ENCODE assay signal across 29 mouse cellular contexts in the genomic region with DNA sequence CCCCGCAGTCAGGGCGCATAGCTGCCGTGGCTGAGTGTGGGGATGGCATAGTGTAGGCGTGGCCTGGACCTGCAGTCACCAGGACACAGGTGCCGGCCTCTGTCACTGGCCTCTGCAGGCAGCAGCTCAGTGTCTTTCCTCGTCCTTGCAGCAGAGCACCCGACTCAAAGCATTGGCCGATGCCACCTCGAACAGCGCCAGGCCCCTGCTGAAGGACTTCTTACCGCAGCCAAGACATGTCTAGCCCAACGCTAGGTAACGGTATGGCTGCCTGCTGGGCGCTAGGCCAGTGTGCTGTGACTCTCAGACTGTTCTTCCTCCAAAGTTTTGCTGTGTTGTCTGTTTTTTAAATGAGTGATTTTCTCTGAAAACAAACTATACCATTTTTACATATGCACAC. TPM values are rescaled to one million over a fixed set of nuclear protein-coding genes. Genes with fewer than 3 reads are reported as not detected.
DNase-seq lines count a peak whose midpoint lies in the region; ATAC-seq lines count a peak whose summit lies in the region.
"Had no signal": no experiment of that assay in that cellular context is flagged by ENCODE, and none has a peak within 500 bp of the region (broad histone marks: within the 10 kb centered on the region; RNA-seq: fewer than 3 reads in every experiment).

No protein-coding gene starts in this region.

- H3K36me3 ChIP-seq in megakaryocyte, embryonic 14.5 days (replicated peaks; ENCODE audit: low read length): peaks cover 62% of the 10 kb centered on the region
- H3K36me3 ChIP-seq: G1E had no signal

- peak; percentile 30 to 43 for DNase-seq in cerebellum, adult 18-20 months
- DNase-seq in cerebellum, postnatal 4 days (ENCODE audit: low spot score in 2 of 2): no peak
- DNase-seq in cerebellum, postnatal 10 days: peak; percentile 57 to 77
- no peak for DNase-seq in cerebellum, adult 11-12 months
- DNase-seq in cerebellum, postnatal 25 days: peak; percentile 49 to 59
- no peak for DNase-seq in kidney, adult 18-20 months
- DNase-seq: adrenal gland, postnatal 10 days; adrenal gland, postnatal 36 days; B cell, adult 2 months; gastrocnemius, postnatal 10 days; gastrocnemius, postnatal 36 days; heart, adult 2 months; heart, postnatal 14 days; heart, postnatal 4 days; kidney, adult 11 months; kidney, adult 9 months had no signal

- H3K27me3 ChIP-seq in megakaryocyte, embryonic 14.5 days (replicated peaks): peaks cover 46% of the 10 kb centered on the region
- H3K27me3 ChIP-seq: embryonic facial prominence, embryonic 13.5 days; forebrain, embryonic 12.5 days; forebrain, embryonic 15.5 days; heart, embryonic 13.5 days; intestine, embryonic 15.5 days; Patski had no signal

- no peaks in the 10 kb centered on the region for H3K9me3 ChIP-seq in megakaryocyte, embryonic 14.5 days
- H3K9me3 ChIP-seq: embryonic facial prominence, embryonic 10.5 days; embryonic facial prominence, embryonic 13.5 days; forebrain, embryonic 12.5 days; forebrain, embryonic 15.5 days; G1E; heart, embryonic 10.5 days; heart, embryonic 13.5 days; intestine, embryonic 15.5 days had no signal

- ATAC-seq in megakaryocyte, adult 5-6 weeks (ENCODE audit: poor library complexity, severe bottlenecking): no peak
- ATAC-seq: forebrain, embryonic 15.5 days; intestine, embryonic 15.5 days; Patski had no signal

- peaks cover 51% of the 10 kb centered on the region for H3K4me1 ChIP-seq in megakaryocyte, embryonic 14.5 days
- H3K4me1 ChIP-seq: embryonic facial prominence, embryonic 13.5 days; forebrain, embryonic 12.5 days; forebrain, embryonic 15.5 days; heart, embryonic 13.5 days; intestine, embryonic 15.5 days had no signal

- peak overlapping the region; percentile 20 for H3K4me3 ChIP-seq in megakaryocyte, embryonic 14.5 days (replicated peaks)
- H3K4me3 ChIP-seq: embryonic facial prominence, embryonic 10.5 days; embryonic facial prominence, embryonic 13.5 days; erythroblast, embryonic 14.5 days; forebrain, embryonic 12.5 days; forebrain, embryonic 15.5 days; heart, adult 2 months; heart, embryonic 10.5 days; heart, embryonic 13.5 days; intestine, embryonic 15.5 days had no signal

RNA-seq across cellular contexts. Expression of a gene that starts 10.0 kb away (rescaled TPM):
- 57.1 and 57.7 TPM in 2 replicates for polyA plus RNA-seq in megakaryocyte, embryonic 14.5 days (2012; ENCODE audit: insufficient read depth, low replicate concordance)
- total RNA-seq in megakaryocyte, adult 5-6 weeks (2015): 7.2 and 10.1 TPM in 2 replicates
- total RNA-seq in megakaryocyte, adult 5-6 weeks (2017): 26.4 and 32.3 TPM in 2 replicates
- total RNA-seq: CH12.LX had no signal
- polyA plus RNA-seq: G1E had no signal

Comparison
In these comparisons a context has a peak if more than half of its experiments do, and no peak if none do; other contexts are left out.
1. DNase-seq: peak in cerebellum, adult 18-20 months (2 of 2), cerebellum, postnatal 10 days (2 of 2) and cerebellum, postnatal 25 days (2 of 2); none in cerebellum, postnatal 4 days (0 of 2), cerebellum, adult 11-12 months (single experiment) and kidney, adult 18-20 months (single experiment).